Mouse (Mus musculus) erythroblast, embryonic 14.5 days (primary cell): ENCODE data around the gene Zscan4d. TPM values are rescaled to one million over a fixed set of nuclear protein-coding genes. Genes with fewer than 3 reads are reported as not detected.
"Not testable (repeated sequence)": the region's sequence is repeated elsewhere in the genome, so short reads cannot be mapped to it uniquely, and the experiment has no call there.

Experiments
- H3K27me3 ChIP-seq: 2 replicates; pipeline ENCODE4 v1.6.1; 2012; ENCODE audit warnings: inconsistent platforms; ENCODE audit not compliant: control insufficient read depth
- H3K36me3 ChIP-seq: 2 replicates; pipeline ENCODE4 v1.6.1; 2012; ENCODE audit warnings: mild to moderate bottlenecking, inconsistent platforms; ENCODE audit not compliant: control insufficient read depth
- H3K4me1 ChIP-seq: 2 replicates; pipeline ENCODE4 v1.6.1; 2012; ENCODE audit warnings: inconsistent platforms; ENCODE audit not compliant: control insufficient read depth
- H3K4me3 ChIP-seq: replicated peaks from 2 replicates; pipeline ENCODE3; 2012; ENCODE audit warnings: moderate library complexity, mild to moderate bottlenecking, inconsistent platforms
- H3K9me3 ChIP-seq: 2 replicates; pipeline ENCODE4 v1.6.1; 2012; ENCODE audit warnings: low read length, inconsistent platforms, mixed read lengths; ENCODE audit not compliant: control insufficient read depth
- polyA plus RNA-seq: library from polyadenylated mRNA; stranded (reverse); fragments of >175 nt; gene quantifications from 2 replicates; pipeline ENCODE4 v1.2.3, GENCODE M21; 2012

Gene Zscan4d
- not detected in 2 replicates for polyA plus RNA-seq

DNA sequence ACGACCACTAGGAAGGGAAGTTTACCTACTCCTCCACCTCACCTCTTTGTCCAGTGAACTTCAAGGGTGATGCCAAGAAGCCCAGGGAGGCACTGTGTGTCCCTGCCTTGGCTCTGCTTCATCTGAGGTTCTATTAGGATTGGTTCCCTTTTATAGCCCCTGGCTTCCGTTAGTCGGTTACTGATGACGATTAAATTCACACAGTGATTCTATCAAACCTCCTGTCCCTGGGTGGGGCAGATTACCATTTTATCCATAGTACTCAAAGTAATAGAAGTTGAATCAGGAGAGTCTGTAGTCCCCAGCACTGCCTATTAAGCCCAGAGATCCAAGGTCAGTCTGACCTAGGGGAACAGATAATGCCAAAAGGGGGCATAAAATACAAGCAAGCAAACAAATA is at the start of gene Zscan4d:
Zscan4d (minus strand) TSS at position 101 of the 400 bp plus-strand sequence.
- not testable (repeated sequence) for H3K36me3 ChIP-seq, H3K4me3 ChIP-seq, H3K4me1 ChIP-seq, H3K9me3 ChIP-seq, H3K27me3 ChIP-seq

DNA sequence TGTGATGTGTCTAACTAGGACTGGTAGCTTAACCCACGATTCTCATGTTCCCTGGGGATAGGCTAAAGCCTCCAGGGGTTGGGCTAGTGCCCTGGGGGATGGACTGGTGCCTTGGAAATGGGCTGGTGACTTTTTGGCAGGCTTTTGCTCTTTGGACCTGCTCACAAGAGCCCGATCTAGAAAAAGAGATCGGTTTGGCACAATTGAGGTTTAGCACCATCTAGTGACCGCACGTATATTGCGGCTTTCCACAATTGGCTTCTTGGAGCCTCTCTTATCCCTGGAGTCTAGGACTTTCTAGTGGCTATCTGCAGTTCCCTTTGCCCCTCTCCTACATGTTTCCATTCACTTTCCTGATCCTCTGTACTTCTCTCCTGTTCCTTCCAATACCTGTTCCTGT is 7.9 kb downstream of the Zscan4d start:
- H3K36me3 ChIP-seq, H3K9me3 ChIP-seq: not testable (repeated sequence)

More for the DNA sequence above, 7.9 kb downstream of the Zscan4d start:
- not testable (repeated sequence) for H3K4me1 ChIP-seq, H3K27me3 ChIP-seq, H3K4me3 ChIP-seq

Other genes with a start within 250 kb of the Zscan4d start
- not detected in 2 replicates for gene Zscan4c, start 160.4 kb downstream of the Zscan4d start, polyA plus RNA-seq
- not detected in 2 replicates for gene Zscan4-ps1, start 96.5 kb downstream of the Zscan4d start, polyA plus RNA-seq
- not detected in 2 replicates for gene Zscan4e, start 144.5 kb upstream of the Zscan4d start, polyA plus RNA-seq
- not detected in 2 replicates for gene Zscan4f, start 231.8 kb upstream of the Zscan4d start, polyA plus RNA-seq